Mouse (Mus musculus) liver, embryonic 14.5 days (tissue): ENCODE results near the gene Cnnm3. TPM values are rescaled to one million over a fixed set of nuclear protein-coding genes. Genes with fewer than 3 reads are reported as not detected.

ENCODE experiments used
- ATAC-seq: fragments of 200-750 bp; cut with Nextera tagmentation; 2 replicates; pipeline ENCODE4 v1.8.0; 2017; ENCODE audit warnings: moderate number of reproducible peaks, mild to moderate bottlenecking, moderate library complexity; ENCODE audit not compliant: insufficient read depth
- DNase-seq, 3 experiments: peaks; one replicate each; pipeline ENCODE4 v3.0.0-alpha.2; 2012 to 2013; ENCODE audit warnings: low read depth in 3 of 3, low spot score in 3 of 3
- H3K27ac ChIP-seq: fragments of 300-500 bp; sonication (generic); 2 replicates; pipeline ENCODE4 v1.5.1; 2014; ENCODE audit warnings: moderate library complexity, mild to moderate bottlenecking, control low read depth, inconsistent platforms
- H3K27me3 ChIP-seq: fragments of 300-500 bp; sonication (generic); 2 replicates; pipeline ENCODE4 v1.6.1; 2014; ENCODE audit warnings: mild to moderate bottlenecking, low read length, moderate library complexity; ENCODE audit not compliant: control insufficient read depth, insufficient read depth
- H3K36me3 ChIP-seq: fragments of 300-500 bp; sonication (generic); replicated peaks from 2 replicates; pipeline ENCODE4 v1.6.1; 2014; ENCODE audit warnings: low read depth; ENCODE audit not compliant: control insufficient read depth, insufficient read depth
- H3K4me1 ChIP-seq, 2 experiments: fragments of 200-500 bp in 1 of 2; fragments of 300-500 bp in 1 of 2; sonication (generic) in 1 of 2; replicated peaks; 2 replicates each; pipeline ENCODE4 v1.6.1; 2012 to 2014; ENCODE audit warnings: antibody characterized with exemption in 1 of 2, inconsistent platforms in 1 of 2, low read length in 1 of 2; ENCODE audit not compliant: control insufficient read depth in 2 of 2, insufficient read depth in 2 of 2
- H3K4me2 ChIP-seq: fragments of 300-500 bp; sonication (generic); 2 replicates; pipeline ENCODE4 v1.6.1; 2014; ENCODE audit warnings: low read depth, mild to moderate bottlenecking, control low read depth, moderate library complexity
- H3K4me3 ChIP-seq, 2 experiments: fragments of 200-500 bp in 1 of 2; fragments of 300-500 bp in 1 of 2; sonication (generic) in 1 of 2; 2 replicates each; pipeline ENCODE4 v1.5.1; 2012 to 2014; ENCODE audit warnings: low read depth in 2 of 2, low read length in 2 of 2, mild to moderate bottlenecking in 2 of 2, control low read depth in 1 of 2, inconsistent platforms in 1 of 2, moderate library complexity in 1 of 2; ENCODE audit not compliant: insufficient read depth in 1 of 2
- H3K9ac ChIP-seq: fragments of 300-500 bp; sonication (generic); replicated peaks from 2 replicates; pipeline ENCODE4 v1.6.1; 2014; ENCODE audit warnings: mild to moderate bottlenecking, control low read depth, moderate library complexity
- H3K9me3 ChIP-seq: fragments of 300-500 bp; sonication (generic); 2 replicates; pipeline ENCODE4 v1.6.1; 2016; ENCODE audit warnings: low read length, mixed read lengths; ENCODE audit not compliant: control insufficient read depth
- CTCF ChIP-seq: IDR thresholded peaks from 2 replicates; pipeline ENCODE4 v1.5.1; 2016; ENCODE audit warnings: antibody characterized with exemption, low read depth, control low read depth
- EP300 ChIP-seq: IDR thresholded peaks from 2 replicates; pipeline ENCODE4 v1.6.1; 2016; ENCODE audit warnings: antibody characterized with exemption, low read depth
- WGBS: fragments of 180-500 bp; shearing (Covaris S2); extraction: QIAGEN DNeasy Blood & Tissue Kit; methylation state at CpG from one replicate; pipeline ENCODE4 v1.1.7; 2014; ENCODE audit not compliant: insufficient replicate concordance; 5-methylcytosine and 5-hydroxymethylcytosine counted together
- polyA plus RNA-seq, 2 experiments: library from polyadenylated mRNA; depleted of rRNA in 1 of 2; stranded (reverse) in 1 of 2; unstranded in 1 of 2; fragments of >200 nt; fragmentation: Nextera tagmentation in 1 of 2; extraction: Ambion mirVana in 1 of 2; gene quantifications; 2 replicates each; pipeline versions ENCODE4 v1.2.1 to v1.2.3; 2012 to 2014

Cnnm3 gene
- polyA plus RNA-seq, 2 experiments, result 0.86 to 3.7 TPM

GRCm38 (mm10) chr1:36542925-36543324, 31.3 kb downstream of the Cnnm3 start:
- Histone ChIP-seq H3K27me3 (no peaks in the 10 kb centered on the region), H3K9ac (no peak overlapping the region), H3K4me2 (no peak overlapping the region), H3K4me3 (no peak overlapping the region), H3K27ac (no peak overlapping the region), H3K9me3 (no peaks in the 10 kb centered on the region), H3K36me3 (no peaks in the 10 kb centered on the region), H3K4me1 (peaks cover 6% of the 10 kb centered on the region in 2 experiments)
- DNase-seq, result no peak
- TF ChIP-seq EP300 (no peak), CTCF (no peak)
- 87% methylated on average over 9 of the region's 9 CpGs for whole genome bisulfite sequencing
- ATAC-seq, result no peak

GRCm38 (mm10) chr1:36545382-36545781, 33.7 kb downstream of the Cnnm3 start:
- no peaks in the 10 kb centered on the region for H3K27me3 ChIP-seq
- no peak overlapping the region for H3K4me3 ChIP-seq
- 46% methylated on average over 2 of the region's 2 CpGs for WGBS
- H3K27ac ChIP-seq, result no peak overlapping the region
- H3K4me1 ChIP-seq, result peaks cover 6% of the 10 kb centered on the region in 2 experiments
- H3K36me3 ChIP-seq, result no peaks in the 10 kb centered on the region
- ATAC-seq (no peak), DNase-seq (no peak)
- H3K4me2 ChIP-seq, result no peak overlapping the region
- H3K9me3 ChIP-seq, result no peaks in the 10 kb centered on the region
- no peak overlapping the region for H3K9ac ChIP-seq
- TF ChIP-seq EP300 (no peak), CTCF (no peak)

- peak; percentile 31; the same call in 1 of the 2 replicates for TF ChIP-seq CTCF
- no peak for TF ChIP-seq EP300
These were observed 34.4 kb downstream of the Cnnm3 start for GRCm38 (mm10) chr1:36545845-36546600.

GRCm38 (mm10) chr1:36546888-36547471, 35.3 kb downstream of the Cnnm3 start, which contains the start of gene Ankrd39:
Gene Ankrd39 (minus strand): TSS chr1:36547445.
- no peaks in the 10 kb centered on the region for H3K27me3 ChIP-seq
- no peaks in the 10 kb centered on the region for H3K9me3 ChIP-seq
- TF ChIP-seq EP300 (no peak; the same call in 1 of the 2 replicates), CTCF (peak; percentile 100)
- H3K9ac ChIP-seq, result peak within 1 kb of the TSS; percentile 24
- H3K27ac ChIP-seq, result no peak within 1 kb of the TSS
- no peaks in the 10 kb centered on the region for H3K36me3 ChIP-seq
- H3K4me1 ChIP-seq, result peaks cover 6% of the 10 kb centered on the region in 2 experiments
- DNase-seq (peak; percentile 95 to 96 (median 96)), ATAC-seq (peak; percentile 100)
- WGBS, result under 1% methylated on average over 43 of the region's 43 CpGs
- peak within 1 kb of the TSS; percentile 70 to 76 for H3K4me3 ChIP-seq
- H3K4me2 ChIP-seq, result peak within 1 kb of the TSS; percentile 85

More at GRCm38 (mm10) chr1:36545845-36546600, 34.4 kb downstream of the Cnnm3 start:
- Histone ChIP-seq H3K4me1 (peaks cover 6% of the 10 kb centered on the region in 2 experiments), H3K4me3 (peak overlapping the region; percentile 70 to 76), H3K9ac (peak overlapping the region; percentile 24), H3K27ac (no peak overlapping the region), H3K27me3 (no peaks in the 10 kb centered on the region), H3K4me2 (peak overlapping the region; percentile 85), H3K36me3 (no peaks in the 10 kb centered on the region), H3K9me3 (no peaks in the 10 kb centered on the region)
- ATAC-seq, result no peak
- 58% methylated on average over 19 of the region's 19 CpGs for WGBS
- DNase-seq, result no peak

GRCm38 (mm10) chr1:36547981-36548598, 36.4 kb downstream of the Cnnm3 start:
- Histone ChIP-seq H3K4me2 (no peak overlapping the region), H3K9ac (no peak overlapping the region), H3K4me3 (no peak overlapping the region), H3K27me3 (no peaks in the 10 kb centered on the region), H3K4me1 (peaks cover 6% of the 10 kb centered on the region in 2 experiments), H3K36me3 (no peaks in the 10 kb centered on the region), H3K9me3 (no peaks in the 10 kb centered on the region), H3K27ac (no peak overlapping the region)
- no peak for ATAC-seq
- DNase-seq, result no peak
- no peak for TF ChIP-seq EP300
- TF ChIP-seq CTCF, result no peak
- WGBS, result 67% methylated on average over 9 of the region's 9 CpGs
